Mouse (Mus musculus) midbrain, embryonic 11.5 days (tissue): ENCODE measurements around the gene Usp37. TPM values are rescaled to one million over a fixed set of nuclear protein-coding genes. Genes with fewer than 3 reads are reported as not detected.
"Not testable (repeated sequence)": the region's sequence is repeated elsewhere in the genome, so short reads cannot be mapped to it uniquely, and the experiment has no call there.

ENCODE experiments used
- ATAC-seq: fragments of 200-750 bp; cut with Nextera tagmentation; 2 replicates; pipeline ENCODE4 v1.8.0; 2017; ENCODE audit warnings: moderate TSS enrichment, moderate library complexity; ENCODE audit not compliant: low FRiP score
- DNase-seq: peaks from one replicate; pipeline ENCODE4 v3.0.0; 2015; ENCODE audit warnings: low spot score; ENCODE audit errors: missing footprints
- H3K27ac ChIP-seq: fragments of 300-500 bp; sonication (generic); 2 replicates; pipeline ENCODE4 v1.5.1; 2014; ENCODE audit warnings: low read depth, low read length
- H3K27me3 ChIP-seq: fragments of 300-500 bp; sonication (generic); 2 replicates; pipeline ENCODE4 v1.6.1; 2014; ENCODE audit warnings: mild to moderate bottlenecking, low read length, moderate library complexity, mixed read lengths; ENCODE audit not compliant: control insufficient read depth, insufficient read depth
- H3K36me3 ChIP-seq: fragments of 300-500 bp; sonication (generic); 2 replicates; pipeline ENCODE4 v1.6.1; 2014; ENCODE audit warnings: mild to moderate bottlenecking, low read length, moderate library complexity, mixed read lengths; ENCODE audit not compliant: control insufficient read depth, insufficient read depth
- H3K4me1 ChIP-seq: fragments of 300-500 bp; sonication (generic); 2 replicates; pipeline ENCODE4 v1.6.1; 2014; ENCODE audit warnings: low read length; ENCODE audit not compliant: control insufficient read depth, insufficient read depth
- H3K4me2 ChIP-seq: fragments of 300-500 bp; sonication (generic); 2 replicates; pipeline ENCODE4 v1.6.1; 2014; ENCODE audit warnings: mild to moderate bottlenecking, moderate library complexity
- H3K4me3 ChIP-seq: fragments of 300-500 bp; sonication (generic); 2 replicates; pipeline ENCODE4 v1.5.1; 2014; ENCODE audit warnings: low read depth, low read length
- H3K9ac ChIP-seq: fragments of 300-500 bp; sonication (generic); 2 replicates; pipeline ENCODE4 v1.6.1; 2014; ENCODE audit warnings: low read length
- H3K9me3 ChIP-seq: fragments of 300-500 bp; sonication (generic); 2 replicates; pipeline ENCODE4 v1.6.1; 2016; ENCODE audit warnings: low read length; ENCODE audit not compliant: control insufficient read depth
- WGBS: fragments of 180-500 bp; shearing (Covaris S2); extraction: QIAGEN DNeasy Blood & Tissue Kit; methylation state at CpG from one replicate; pipeline ENCODE4 v1.1.7; 2014; 5-methylcytosine and 5-hydroxymethylcytosine counted together
- polyA plus RNA-seq: library from polyadenylated mRNA; unstranded; fragments of >200 nt; fragmentation: Nextera tagmentation; extraction: Ambion mirVana; gene quantifications from 2 replicates; pipeline ENCODE4 v1.2.1, GENCODE M21; 2014

The Usp37 gene
- polyA plus RNA-seq, 1 experiment from 2014 or later, result 46.9 TPM

DNA sequence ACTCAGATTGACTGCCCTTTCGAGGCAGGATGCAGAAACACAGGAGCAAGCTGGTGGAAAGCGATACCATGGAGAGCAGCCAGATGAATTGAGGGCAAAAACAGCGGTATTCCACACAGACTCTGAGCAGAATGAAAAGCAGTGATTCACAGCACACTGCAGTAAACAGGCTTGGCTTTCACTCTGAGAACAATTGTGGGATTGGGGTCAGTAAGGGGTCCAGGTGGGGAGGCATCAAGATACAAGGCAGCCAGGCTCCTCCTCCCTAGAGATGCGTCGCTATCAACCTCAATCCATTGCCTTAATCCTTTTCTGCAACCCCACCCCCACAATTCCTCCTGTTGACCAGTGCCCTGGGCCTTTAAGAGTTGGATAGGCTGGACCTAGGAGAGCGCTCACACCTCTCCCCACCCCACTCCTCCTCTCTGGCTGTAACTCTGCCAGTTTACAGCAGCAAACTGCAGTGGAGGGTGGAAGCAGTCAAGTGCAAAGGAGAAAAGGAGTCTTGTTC lies 1.6 kb downstream of the Usp37 start, which contains the start of gene Plcd4:
Gene Plcd4, plus strand, starts transcription at position 438 of the 511 bp plus-strand sequence.
- peak within 1 kb of the TSS; percentile 25 for H3K9ac ChIP-seq
- WGBS, result 4% methylated on average over 6 of the region's 6 CpGs
- H3K4me2 ChIP-seq, result peak within 1 kb of the TSS; percentile 18; the same call in 1 of the 2 replicates
- H3K27ac ChIP-seq, result no peak within 1 kb of the TSS
- no peak within 1 kb of the TSS for H3K4me3 ChIP-seq
- peak; percentile 88 for DNase-seq
- H3K36me3 ChIP-seq, result no peaks in the 10 kb centered on the region
- no peak for ATAC-seq
- no peaks in the 10 kb centered on the region for H3K9me3 ChIP-seq
- H3K4me1 ChIP-seq, result peaks cover 7% of the 10 kb centered on the region; the same call in 1 of the 2 replicates
- no peaks in the 10 kb centered on the region for H3K27me3 ChIP-seq

DNA sequence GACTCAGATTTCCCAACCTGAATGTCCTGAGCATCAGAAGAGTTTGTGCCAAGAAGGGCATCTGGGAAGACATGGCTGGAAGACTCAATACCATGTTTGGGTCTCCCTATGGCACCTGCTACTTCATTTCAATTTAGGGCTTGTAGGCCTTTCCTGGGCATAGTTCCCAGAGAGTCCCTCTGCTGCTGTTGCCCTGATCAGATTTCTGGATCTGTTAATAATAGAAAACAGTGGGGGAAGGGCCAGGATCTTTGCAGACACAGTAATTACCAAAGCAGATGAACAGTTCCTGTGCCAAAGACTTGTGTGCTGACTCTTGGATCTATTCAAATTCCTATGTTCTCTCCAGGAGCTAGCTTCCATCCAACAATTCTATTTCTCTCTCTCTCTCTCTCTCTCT lies 5.4 kb downstream of the Usp37 start:
- ATAC-seq (no peak), DNase-seq (no peak)
- Histone ChIP-seq H3K4me2 (no peak overlapping the region), H3K9me3 (no peaks in the 10 kb centered on the region), H3K4me1 (peaks cover 5% of the 10 kb centered on the region; the same call in 1 of the 2 replicates), H3K4me3 (no peak overlapping the region), H3K9ac (no peak overlapping the region), H3K36me3 (no peaks in the 10 kb centered on the region), H3K27ac (no peak overlapping the region), H3K27me3 (no peaks in the 10 kb centered on the region)

DNA sequence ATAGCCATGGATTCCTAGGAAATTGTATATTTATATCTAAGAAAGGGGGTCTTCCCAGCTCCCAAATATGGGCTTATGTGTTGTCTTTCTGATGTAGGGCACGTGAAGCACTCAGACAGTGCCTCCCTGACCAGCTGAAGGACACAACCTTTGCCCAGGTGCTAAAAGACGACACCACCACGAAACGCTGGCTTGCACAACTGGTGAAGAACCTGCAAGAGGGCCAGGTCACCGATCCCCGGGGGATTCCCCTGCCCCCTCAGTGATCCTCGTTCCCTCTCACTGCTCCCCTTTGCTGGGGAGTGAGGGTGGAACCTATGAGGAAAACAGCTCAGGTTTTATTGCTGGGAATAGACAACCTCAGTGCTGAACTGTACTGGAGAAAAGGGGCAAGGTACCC lies 15.5 kb downstream of the Usp37 start:
- H3K36me3 ChIP-seq, result peaks cover 33% of the 10 kb centered on the region
- H3K27me3 ChIP-seq, result no peaks in the 10 kb centered on the region
- DNase-seq, result no peak
- H3K4me2 ChIP-seq, result no peak overlapping the region
- H3K9me3 ChIP-seq, result no peaks in the 10 kb centered on the region
- WGBS, result 92% methylated on average over 7 of the region's 7 CpGs
- no peak for ATAC-seq
- no peak overlapping the region for H3K9ac ChIP-seq
- no peaks in the 10 kb centered on the region for H3K4me1 ChIP-seq
- no peak overlapping the region for H3K4me3 ChIP-seq
- no peak overlapping the region for H3K27ac ChIP-seq

DNA sequence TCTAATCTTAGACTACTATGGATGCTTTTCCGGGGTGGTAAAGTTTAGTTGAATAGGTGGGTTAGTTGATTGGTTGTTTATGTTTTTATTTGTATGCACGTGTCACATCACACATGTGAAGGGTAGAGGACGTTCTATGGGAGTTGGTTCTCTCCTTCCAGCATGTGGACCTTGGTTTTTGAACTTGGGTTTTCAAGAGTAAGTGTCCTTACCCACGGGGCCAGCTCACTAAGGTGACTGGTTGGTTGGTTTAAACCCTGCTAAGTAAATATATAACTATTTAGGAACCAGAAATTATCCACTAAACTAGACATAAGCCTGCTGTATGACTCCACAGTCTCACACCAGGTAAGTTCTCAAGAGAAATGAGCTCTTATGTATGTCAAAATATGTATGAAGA lies 19.3 kb downstream of the Usp37 start:
- Histone ChIP-seq H3K9me3 (no peaks in the 10 kb centered on the region), H3K9ac (no peak overlapping the region), H3K27ac (no peak overlapping the region), H3K4me3 (no peak overlapping the region), H3K27me3 (no peaks in the 10 kb centered on the region), H3K36me3 (peaks cover 30% of the 10 kb centered on the region), H3K4me1 (no peaks in the 10 kb centered on the region), H3K4me2 (no peak overlapping the region)
- DNase-seq (no peak), ATAC-seq (no peak)
- 96% methylated on average over 4 of the region's 4 CpGs for WGBS

DNA sequence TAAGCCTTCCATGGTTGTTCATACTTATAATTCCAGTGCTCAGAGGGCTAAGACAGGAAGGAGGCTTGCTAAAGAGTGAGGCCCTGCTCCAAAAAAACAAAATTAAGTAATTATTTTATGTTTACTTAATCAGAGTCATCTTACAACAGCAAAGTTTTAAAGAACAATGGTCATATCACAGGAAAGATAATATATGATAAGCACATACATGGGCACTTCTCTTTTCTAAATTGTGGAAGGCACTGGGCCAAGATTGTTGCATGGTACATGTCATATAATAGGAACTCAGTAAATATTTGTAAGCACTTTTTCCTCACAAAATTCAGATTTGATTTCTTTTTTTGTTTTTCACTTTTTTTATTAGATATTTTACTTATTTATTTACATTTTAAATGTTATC lies 24.2 kb downstream of the Usp37 start:
- no peak overlapping the region for H3K4me2 ChIP-seq
- H3K27ac ChIP-seq, result no peak overlapping the region
- no peak overlapping the region for H3K4me3 ChIP-seq
- no peaks in the 10 kb centered on the region for H3K4me1 ChIP-seq
- no peak overlapping the region for H3K9ac ChIP-seq
- no peaks in the 10 kb centered on the region for H3K27me3 ChIP-seq
- DNase-seq, result no peak
- H3K36me3 ChIP-seq, result peaks cover 13% of the 10 kb centered on the region
- H3K9me3 ChIP-seq, result no peaks in the 10 kb centered on the region
- ATAC-seq, result no peak

DNA sequence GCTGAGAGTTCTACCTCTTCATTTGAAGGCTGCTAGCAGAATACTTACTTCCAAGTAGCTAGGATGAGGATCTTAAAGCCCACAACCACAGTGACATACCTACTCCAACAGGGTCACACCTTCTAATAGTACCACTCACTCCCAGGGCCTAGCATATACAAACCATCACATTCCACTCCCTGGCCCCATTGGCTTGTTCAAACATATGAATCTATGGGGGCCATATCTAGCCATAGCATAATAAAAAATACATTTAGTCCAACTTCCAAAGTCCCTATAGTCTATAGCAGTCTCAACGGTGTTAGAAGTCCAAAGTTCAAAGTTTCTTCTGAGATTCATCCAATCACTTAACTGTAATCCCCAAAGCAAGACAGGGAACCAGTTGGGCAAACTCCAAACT lies 31.1 kb downstream of the Usp37 start:
- H3K4me2 ChIP-seq, H3K27me3 ChIP-seq, H3K27ac ChIP-seq, H3K36me3 ChIP-seq, H3K9ac ChIP-seq, DNase-seq, H3K9me3 ChIP-seq, ATAC-seq, H3K4me3 ChIP-seq, H3K4me1 ChIP-seq: not testable (repeated sequence)
- 95% methylated on average over 1 of the region's 1 CpGs for WGBS

DNA sequence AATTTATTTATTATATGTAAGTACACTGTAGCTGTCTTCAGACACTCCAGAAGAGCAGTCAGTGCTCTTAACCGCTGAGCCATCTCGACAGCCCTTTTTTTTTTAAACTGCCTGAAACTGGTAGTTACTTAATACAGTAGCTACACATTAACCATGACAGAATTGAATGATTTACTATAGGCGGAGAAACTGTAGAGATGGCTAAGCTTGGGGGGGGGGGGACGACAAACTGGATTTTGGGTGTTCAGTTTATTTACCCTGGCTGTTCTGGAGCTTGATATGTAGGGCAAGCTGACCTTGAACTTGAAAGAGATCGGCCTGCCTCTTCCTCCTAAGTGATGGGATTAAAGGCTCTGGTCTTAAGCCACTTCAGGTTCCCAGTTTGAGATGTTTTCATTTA lies 32.8 kb downstream of the Usp37 start:
- Histone ChIP-seq H3K36me3 (no peaks in the 10 kb centered on the region), H3K4me2 (no peak overlapping the region), H3K4me3 (no peak overlapping the region), H3K27me3 (no peaks in the 10 kb centered on the region), H3K27ac (no peak overlapping the region), H3K4me1 (peaks cover 4% of the 10 kb centered on the region; the same call in 1 of the 2 replicates), H3K9me3 (no peaks in the 10 kb centered on the region), H3K9ac (no peak overlapping the region)
- DNase-seq (no peak), ATAC-seq (no peak)
- WGBS, result 97% methylated on average over 5 of the region's 5 CpGs

DNA sequence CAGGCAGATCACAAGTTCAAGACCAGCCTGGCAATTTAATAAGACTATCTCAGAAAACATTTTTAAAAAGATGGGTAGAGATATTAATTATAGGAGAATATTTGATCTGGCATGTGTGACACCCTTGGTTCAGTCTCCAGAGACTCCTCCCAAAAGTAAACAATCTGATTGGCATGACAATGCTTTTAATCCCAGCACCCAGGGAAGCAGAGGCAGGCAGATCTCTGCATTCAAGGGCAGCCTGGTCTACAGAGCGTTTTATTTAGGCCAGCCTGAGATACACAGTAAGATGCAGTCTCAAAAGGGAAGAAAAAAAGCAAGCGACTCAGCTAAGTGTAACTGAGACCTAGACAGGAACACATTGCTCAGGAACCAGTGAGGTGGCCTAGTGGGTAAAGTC lies 36.3 kb downstream of the Usp37 start:
- ATAC-seq, result no peak
- H3K4me2 ChIP-seq, result peak overlapping the region; percentile 89
- peaks cover 12% of the 10 kb centered on the region for H3K4me1 ChIP-seq
- no peaks in the 10 kb centered on the region for H3K27me3 ChIP-seq
- no peaks in the 10 kb centered on the region for H3K36me3 ChIP-seq
- WGBS, result 94% methylated on average over 2 of the region's 2 CpGs
- H3K4me3 ChIP-seq, result peak overlapping the region; percentile 82
- H3K27ac ChIP-seq, result no peak overlapping the region
- H3K9me3 ChIP-seq, result no peaks in the 10 kb centered on the region
- DNase-seq, result no peak
- H3K9ac ChIP-seq, result peak overlapping the region; percentile 92; the same call in 1 of the 2 replicates

DNA sequence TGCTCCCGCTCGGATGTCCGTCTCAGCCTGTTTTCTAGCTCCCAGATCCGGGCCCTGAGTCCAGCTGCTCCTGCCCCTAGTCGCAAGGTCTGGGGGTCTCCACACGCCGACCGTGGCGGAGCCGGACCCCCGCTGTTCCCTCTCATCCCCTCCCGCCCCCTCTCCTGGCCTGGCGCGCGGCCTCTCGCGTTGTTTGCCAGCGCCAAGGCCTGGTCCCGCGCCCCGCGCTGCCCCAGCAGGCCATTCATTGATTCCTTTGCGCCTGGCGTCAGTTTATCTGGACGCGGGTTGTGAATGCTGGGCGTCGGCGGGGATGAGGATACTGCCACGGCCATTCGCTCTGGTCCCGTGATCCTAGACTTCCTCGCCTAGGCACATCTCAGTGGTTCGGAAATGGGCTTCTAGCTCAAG lies 37.6 kb downstream of the Usp37 start:
- H3K4me1 ChIP-seq, result peaks cover 12% of the 10 kb centered on the region
- no peaks in the 10 kb centered on the region for H3K36me3 ChIP-seq
- peak overlapping the region; percentile 82 for H3K4me3 ChIP-seq
- DNase-seq, result peak; percentile 98
- H3K27ac ChIP-seq, result peak overlapping the region; percentile 95
- H3K9me3 ChIP-seq, result no peaks in the 10 kb centered on the region
- H3K9ac ChIP-seq, result peak overlapping the region; percentile 92
- no peaks in the 10 kb centered on the region for H3K27me3 ChIP-seq
- WGBS, result under 1% methylated on average over 30 of the region's 34 CpGs
- peak overlapping the region; percentile 89 for H3K4me2 ChIP-seq
- peak; percentile 70 for ATAC-seq
